Mouse (Mus musculus): Measurements from ENCODE around the gene Smim24.

Smim24 gene

DNA sequence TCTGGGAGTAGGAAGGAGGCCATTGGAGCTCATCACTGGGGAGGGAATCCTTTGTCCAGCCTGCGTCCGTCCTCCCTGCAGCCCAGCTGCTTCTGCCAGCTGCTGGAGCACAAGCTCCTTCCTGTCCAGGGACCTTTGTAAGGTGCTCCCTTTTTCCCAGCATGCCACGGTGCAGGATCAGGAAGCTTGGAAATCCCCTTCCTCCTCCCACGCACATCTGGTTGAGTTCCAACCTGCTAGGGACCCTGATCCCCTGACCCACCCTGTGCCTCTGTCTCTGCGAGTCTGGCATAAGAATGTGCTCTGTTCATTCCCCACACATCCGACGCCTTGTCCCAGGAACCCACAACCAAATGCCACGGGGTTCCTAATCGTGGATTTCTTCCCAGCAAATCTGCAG is 18.1 kb downstream of the Smim24 start:
- DNase-seq, result no peak

- no peak for DNase-seq
These were observed 18.9 kb downstream of the Smim24 start for GRCm38 (mm10) chr10:81411471-81412400.

DNA sequence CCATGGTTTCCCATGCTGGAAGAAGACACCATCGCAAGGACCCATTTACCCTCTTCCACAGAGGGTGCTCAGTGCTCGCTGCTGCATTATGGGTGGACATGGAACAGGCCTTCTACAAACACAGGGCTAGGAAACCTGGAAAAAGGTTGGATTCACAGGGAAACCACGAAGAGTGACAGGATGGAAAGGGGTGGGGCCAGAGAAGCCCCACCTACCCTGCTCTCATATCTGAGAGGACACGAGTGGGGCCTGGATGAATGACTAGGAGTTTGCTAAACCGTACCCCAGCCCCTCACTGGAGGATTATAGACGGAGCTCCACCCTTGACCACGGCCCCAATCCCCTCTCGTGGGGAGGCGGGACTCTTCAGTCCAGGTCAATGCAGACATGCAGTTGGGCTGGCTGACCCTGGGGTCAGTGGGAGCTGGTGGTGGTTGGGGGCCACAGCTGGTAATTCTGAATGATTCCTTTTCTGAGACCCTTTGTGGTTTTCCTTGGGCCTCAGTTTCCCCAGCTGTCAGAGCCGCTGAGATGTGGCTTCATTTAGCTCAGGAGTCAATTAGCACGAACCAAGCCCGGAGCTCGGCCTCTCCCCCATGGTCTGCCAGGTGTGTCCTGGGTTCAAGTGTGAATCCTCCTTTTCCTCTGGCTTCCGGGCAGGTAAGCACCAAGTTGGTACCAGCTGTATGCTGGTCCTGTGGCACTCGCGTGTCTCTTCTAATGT is 19.9 kb downstream of the Smim24 start:
- DNase-seq, result no peak

DNA sequence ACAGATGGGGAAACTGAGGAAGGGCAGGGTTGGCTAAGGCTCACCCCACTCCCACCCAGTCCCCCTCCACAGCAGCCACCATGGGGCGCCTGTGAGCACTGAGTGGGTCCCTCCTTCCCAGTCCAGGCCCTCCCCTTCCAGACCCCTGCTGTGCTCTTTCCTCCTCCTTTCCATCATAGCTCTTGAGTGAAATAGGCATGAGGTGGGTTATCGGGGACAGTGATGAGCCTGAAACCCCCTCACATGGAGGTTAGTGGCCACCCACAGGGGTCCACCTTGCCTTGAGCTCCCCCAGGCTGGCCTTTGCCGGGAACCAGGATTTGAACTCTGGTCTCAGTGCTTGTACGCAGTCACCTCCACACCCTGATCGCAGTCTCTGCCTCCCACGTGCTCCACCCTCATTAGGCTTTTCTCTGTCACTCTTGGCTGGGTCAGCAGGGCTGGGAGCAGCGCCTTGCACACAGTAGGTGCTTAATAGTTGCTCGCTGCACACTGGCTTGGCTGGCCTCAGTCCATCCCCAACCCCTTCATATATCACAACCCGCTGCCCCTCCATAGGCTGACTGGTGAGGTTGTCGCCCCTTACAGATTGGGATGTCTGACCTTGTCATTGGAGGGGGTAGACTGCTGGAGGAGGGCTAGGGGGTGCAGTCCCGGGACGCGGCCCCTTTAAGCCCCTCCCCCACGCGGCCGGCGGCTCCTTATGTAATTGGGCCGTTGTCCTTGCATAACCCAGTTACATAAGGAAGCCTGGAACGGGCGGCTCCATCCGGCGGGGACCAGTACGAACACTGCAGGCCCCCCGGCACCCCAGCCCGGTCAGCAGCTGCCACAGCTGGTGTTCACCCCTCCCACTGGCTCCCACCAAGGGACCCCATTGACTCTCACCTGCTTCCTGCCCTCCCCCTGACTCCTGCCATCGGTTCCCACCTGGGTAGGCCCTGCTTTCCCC is 20.7 kb downstream of the Smim24 start:
- DNase-seq, result no peak

DNA sequence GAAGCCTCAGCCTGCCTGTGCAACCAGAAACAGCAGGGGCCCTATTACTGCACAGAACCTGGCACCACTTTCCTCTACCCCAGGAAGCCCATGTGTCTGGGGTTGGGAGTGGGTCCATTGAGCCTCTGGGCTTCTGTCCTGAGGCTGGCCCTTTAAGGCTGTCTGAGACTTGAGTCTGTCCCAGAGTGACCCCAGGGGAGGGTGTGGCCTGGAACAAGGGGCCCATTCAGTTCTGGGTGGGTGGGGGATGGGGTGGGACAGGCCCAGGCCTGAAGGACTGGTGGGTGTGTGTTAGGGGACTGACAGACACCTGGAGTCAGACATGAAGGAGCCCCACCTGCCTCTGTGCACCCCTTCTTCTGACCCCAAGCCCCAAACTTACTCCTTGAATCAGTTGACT is 21.8 kb downstream of the Smim24 start:
- no peak for DNase-seq

DNA sequence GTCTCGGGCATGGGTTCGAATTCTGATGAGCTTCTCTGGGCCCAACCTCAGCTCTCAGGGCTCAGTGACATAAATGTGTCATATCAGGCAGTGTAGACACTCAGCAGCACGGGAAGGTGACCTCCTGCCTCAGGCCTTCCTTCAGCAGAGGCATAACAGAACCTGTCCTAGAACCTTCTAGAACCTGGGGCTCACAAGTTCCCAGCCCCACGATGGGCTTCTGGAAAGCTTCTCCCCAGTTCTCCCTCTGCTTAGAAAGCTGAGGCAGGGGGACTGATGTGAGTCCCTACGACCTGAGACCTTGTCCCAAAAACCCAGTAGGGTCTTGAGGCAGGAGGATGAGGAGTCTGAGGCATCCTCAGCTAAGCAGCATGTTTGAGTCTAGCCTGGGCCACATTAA is 22.3 kb downstream of the Smim24 start:
- no peak for DNase-seq

DNA sequence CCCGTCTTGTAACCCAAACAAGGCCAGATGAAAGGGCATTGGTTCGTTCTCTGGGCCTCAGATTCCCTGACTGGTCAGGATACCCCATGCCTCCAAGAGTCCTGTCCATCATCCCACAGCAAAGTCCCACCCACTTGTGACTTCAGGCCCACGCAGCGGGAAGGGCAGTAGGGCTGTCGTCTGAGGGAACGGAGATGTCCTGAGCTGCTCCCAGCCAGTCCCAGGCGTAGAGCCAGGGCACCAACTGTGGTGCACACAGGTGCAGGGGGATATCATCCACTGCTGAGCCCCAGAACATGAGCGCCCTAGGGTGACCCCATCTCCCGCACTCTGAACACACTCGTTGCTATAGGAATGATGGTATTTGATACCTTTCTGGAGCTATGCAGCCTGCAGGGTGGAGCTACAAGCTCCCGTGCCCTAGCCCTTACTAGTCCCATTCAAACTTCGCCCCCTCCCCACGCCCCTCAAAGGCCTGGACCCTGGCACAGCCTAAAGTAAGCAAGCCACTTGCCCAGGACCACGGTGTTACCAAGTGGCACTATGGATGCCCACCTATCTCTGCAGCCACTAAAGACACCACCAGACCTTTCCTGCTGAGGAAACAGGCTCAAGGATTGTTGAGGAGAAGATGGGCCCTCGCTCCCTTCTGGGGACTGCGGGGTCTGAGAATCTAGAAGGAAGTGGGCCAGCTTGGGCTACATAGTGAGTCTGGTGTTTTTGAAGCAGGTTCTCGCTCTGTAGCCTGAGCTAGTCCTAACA is 22.9 kb downstream of the Smim24 start:
- no peak for DNase-seq

DNA sequence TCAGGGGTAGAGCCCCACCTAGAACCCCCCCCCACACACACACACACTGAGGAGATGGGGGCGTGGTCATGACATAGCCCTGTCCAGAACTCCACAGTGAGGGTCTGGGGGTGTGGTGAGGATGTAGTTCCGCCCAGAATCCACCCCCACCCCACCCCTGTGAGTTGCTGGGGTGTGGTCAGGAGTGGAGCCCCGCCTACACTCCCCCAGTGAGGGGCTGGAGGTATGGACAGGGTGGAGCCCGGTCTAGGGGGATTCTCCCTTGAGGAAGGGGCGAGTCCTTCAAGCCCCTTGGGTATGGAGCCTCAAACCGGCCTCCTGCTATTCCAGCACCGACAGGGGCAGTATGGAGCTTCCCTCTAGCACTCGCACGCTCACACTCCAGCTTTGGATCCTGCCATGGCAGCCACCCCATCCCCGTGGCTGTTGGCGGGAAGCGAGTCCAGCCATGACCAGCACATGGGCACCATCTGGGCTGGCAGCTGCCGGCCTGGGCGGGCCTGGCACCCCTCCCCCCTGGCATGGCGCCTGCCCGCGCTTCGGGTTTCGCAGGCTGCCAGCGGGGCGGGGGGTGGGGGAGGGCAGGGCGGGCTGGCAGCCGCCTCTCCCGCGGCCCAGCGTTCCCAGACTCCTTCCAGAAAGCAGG is 23.9 kb downstream of the Smim24 start:
- DNase-seq, result no peak

- DNase-seq, result peak in 1 of 2 experiments; percentile 3
These were observed 24.7 kb downstream of the Smim24 start for GRCm38 (mm10) chr10:81417227-81418215.

- peak in 1 of 2 experiments; percentile 2 for DNase-seq
These were observed 25.6 kb downstream of the Smim24 start for GRCm38 (mm10) chr10:81418216-81419070.

- peak; percentile 0 to 1 for DNase-seq
These were observed 26.5 kb downstream of the Smim24 start for GRCm38 (mm10) chr10:81419111-81419928.

DNA sequence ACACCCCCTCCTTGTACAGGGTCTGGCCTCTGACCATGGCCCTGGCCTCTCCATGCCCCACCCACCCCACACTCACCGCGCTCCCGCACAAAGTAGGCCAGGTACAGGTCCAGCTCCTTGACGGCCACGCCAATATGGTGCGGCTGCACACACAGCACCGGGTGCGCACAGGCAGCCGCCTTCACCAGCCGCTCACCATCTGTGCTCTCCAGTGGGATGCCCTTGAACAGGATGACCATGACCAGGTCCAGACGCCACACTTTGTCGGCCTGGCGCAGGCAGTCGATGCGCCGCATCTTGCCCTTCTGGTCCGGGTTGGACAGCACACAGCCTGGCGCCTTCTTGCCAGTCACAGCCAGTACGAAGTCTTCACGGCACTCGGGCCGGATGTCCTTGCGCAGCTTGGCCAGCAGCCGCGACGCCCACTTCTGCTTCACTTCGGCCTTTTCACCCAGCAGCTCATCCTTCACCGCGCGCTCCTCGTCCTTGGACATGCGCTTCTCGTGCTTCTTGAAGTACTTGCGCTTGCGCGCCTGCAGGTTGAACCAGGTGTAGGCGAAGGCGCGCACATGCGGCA is 27.4 kb downstream of the Smim24 start:
- peak; percentile 3 to 4 for DNase-seq

DNA sequence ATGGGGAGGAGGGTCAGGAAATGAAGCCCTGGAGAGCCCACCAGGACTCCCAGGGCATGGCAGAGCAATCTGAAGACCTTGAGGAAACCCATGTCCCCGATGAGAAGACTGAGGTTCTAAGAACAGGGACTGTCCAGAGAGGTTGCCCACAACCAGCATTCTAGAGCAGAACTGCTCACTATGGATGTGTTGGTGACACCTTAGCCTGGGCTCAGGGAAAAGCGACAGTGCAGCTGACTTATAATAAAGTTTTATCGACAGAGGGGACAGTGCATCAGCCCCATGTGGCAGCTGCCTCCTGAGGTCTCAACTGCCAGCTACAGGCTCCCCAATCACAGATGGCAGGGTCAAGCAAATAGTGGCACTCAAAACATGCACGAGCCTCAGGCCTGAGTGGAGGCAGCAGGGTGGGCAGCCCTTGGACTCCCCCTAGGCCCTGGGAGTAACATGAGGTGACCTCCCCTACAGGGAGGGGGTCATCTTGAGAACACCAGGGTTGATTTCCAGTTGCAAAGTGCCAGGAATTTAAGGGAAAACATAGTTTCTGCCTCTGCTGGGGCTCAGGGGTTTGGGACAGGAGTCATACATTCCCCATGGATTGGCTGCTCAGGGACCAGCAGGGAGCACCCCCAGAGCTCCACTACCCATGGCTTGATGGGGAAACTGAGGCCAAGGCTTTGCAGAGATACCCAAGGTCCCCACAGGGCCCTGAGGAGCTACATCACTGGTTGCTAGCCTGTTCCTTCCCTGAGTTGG is 28.4 kb downstream of the Smim24 start:
- peak; percentile 0 to 1 for DNase-seq

DNA sequence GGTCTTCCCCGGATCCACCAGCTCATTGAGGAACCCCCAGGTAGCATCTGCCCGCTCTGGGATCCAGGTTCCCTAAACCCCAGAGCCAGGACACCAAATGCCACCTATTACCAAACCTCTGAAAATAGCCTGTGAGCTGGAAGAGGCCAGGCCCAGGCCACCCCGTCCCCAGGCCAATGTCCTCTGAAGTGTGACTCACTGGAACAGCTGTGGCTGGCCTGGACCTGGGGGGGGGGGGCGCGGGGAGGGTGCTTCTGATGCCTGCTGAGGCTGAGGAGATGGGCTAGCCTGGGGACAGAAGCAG is 28.9 kb downstream of the Smim24 start:
- DNase-seq, result peak in 1 of 2 experiments; percentile 2

DNA sequence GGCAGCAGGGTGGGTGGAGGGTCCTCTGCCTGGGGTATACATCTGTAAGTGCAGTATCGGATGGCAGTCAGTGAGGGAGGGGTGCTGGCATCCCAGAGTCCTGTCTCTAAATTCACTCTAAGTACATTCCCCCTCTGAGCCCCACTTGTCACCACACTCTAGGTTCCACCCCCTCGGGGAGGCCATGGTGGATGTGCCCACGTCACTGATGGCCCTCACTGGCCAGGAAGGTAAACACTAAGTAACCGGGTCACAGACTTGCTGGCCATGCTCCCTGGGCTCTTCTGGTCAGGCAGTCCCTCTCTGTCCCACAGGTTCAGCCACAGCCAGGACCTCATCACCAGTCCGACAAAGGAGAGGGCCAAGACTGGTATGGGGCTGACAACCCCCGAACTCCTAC is 29.3 kb downstream of the Smim24 start:
- DNase-seq, result peak; percentile 0 to 3

GRCm38 (mm10) chr10:81422661-81423217 is 29.9 kb downstream of the Smim24 start:
- DNase-seq, result no peak

Measured in thymus, adult 18-20 months (tissue).